19 mouse cellular contexts compared by ENCODE assay signal in the genomic region with DNA sequence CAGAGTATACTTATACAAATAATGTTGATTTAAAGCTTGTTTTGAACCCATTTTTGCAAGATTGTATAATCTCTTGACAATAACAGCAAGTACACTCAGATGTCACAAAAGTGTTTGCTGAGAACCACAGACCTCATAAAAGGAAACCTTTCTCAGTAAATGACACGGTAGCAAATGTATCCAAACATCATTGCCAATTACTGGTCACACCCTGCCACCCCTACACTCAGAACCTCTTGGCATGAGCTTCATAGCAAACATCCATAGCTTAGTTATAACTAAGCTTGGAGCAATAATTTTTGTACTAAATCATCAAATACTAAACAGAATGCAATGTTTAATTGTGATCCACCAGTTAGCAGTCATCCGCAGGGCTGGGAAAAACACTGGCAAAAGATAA.
A peak's percentile ranks its signal among the peaks of the same experiment; 100 is the strongest.
DNase-seq lines count a peak whose midpoint lies in the region; ATAC-seq lines count a peak whose summit lies in the region.
"Had no signal": no experiment of that assay in that cellular context is flagged by ENCODE, and none has a peak within 500 bp of the region (broad histone marks: within the 10 kb centered on the region; RNA-seq: fewer than 3 reads in every experiment).

No protein-coding gene starts in this region.

- H3K4me3 ChIP-seq in kidney, embryonic 16.5 days (ENCODE audit: low read length), result no peak overlapping the region
- H3K4me3 ChIP-seq: embryonic facial prominence, embryonic 10.5 days; embryonic facial prominence, embryonic 12.5 days; forebrain, embryonic 13.5 days; forebrain, embryonic 15.5 days had no signal

- no peak overlapping the region for H3K4me2 ChIP-seq in kidney, embryonic 16.5 days (replicated peaks; ENCODE audit: low read depth, low read length)
- H3K4me2 ChIP-seq: embryonic facial prominence, embryonic 12.5 days; forebrain, embryonic 13.5 days; forebrain, embryonic 15.5 days had no signal

- H3K9ac ChIP-seq in kidney, embryonic 16.5 days (replicated peaks; ENCODE audit: low read length), result no peak overlapping the region
- H3K9ac ChIP-seq: embryonic facial prominence, embryonic 12.5 days; forebrain, embryonic 13.5 days; forebrain, embryonic 15.5 days; forebrain, postnatal 0 days had no signal

- peak; percentile 17 for DNase-seq in CD4-positive helper T cell, adult 2 months (ENCODE audit: low read depth, low spot score)
- DNase-seq in CD8-positive naive resting alpha-beta T cell, adult 2 months (ENCODE audit: low read depth in 2 of 2, low spot score in 2 of 2), result peak; percentile 29 to 52
- DNase-seq in naive thymus-derived CD4-positive, alpha-beta T cell, adult 2 months (ENCODE audit: low read depth), result peak; percentile 33
- no peak for DNase-seq in left cerebral cortex, postnatal 14 days (ENCODE audit: low spot score in 2 of 2)
- DNase-seq: adrenal gland, adult 8-10 months; adrenal gland, postnatal 14 days; adrenal gland, postnatal 36 days; cerebellum, adult 11-12 months; cerebellum, adult 8-10 months; cerebellum, adult 9-11 months; cerebellum, postnatal 25 days; forebrain, postnatal 0 days had no signal

- no peak for ATAC-seq in kidney, embryonic 16.5 days (ENCODE audit: low FRiP score, low TSS enrichment)
- ATAC-seq: activated CD4-positive, CD25-positive, alpha-beta regulatory T cell, adult 4 months; CD4-positive, CD25-positive, alpha-beta regulatory T cell, adult 4 months; forebrain, embryonic 13.5 days; forebrain, embryonic 15.5 days; forebrain, postnatal 0 days had no signal

- no peaks in the 10 kb centered on the region for H3K36me3 ChIP-seq in kidney, embryonic 16.5 days (ENCODE audit: insufficient read depth, low read length)
- H3K36me3 ChIP-seq: embryonic facial prominence, embryonic 10.5 days; embryonic facial prominence, embryonic 12.5 days; forebrain, embryonic 15.5 days had no signal

- no peaks in the 10 kb centered on the region for H3K4me1 ChIP-seq in kidney, embryonic 16.5 days (ENCODE audit: insufficient read depth, low read length)
- H3K4me1 ChIP-seq: embryonic facial prominence, embryonic 10.5 days; embryonic facial prominence, embryonic 12.5 days; forebrain, embryonic 13.5 days had no signal

- intact Hi-C loops in left cerebral cortex, postnatal 14 days (cut with DNase I), result no loop called here

- H3K27ac ChIP-seq in kidney, embryonic 16.5 days (ENCODE audit: low read length), result no peak overlapping the region
- H3K27ac ChIP-seq: embryonic facial prominence, embryonic 10.5 days; embryonic facial prominence, embryonic 12.5 days; forebrain, embryonic 13.5 days; forebrain, embryonic 15.5 days had no signal

- H3K9me3 ChIP-seq in kidney, embryonic 16.5 days (ENCODE audit: low read length), result no peaks in the 10 kb centered on the region
- H3K9me3 ChIP-seq: embryonic facial prominence, embryonic 10.5 days; embryonic facial prominence, embryonic 12.5 days; forebrain, embryonic 13.5 days; forebrain, embryonic 15.5 days had no signal

- 81% methylated on average over 2 of the region's 2 CpGs for WGBS in kidney, embryonic 16.5 days

- H3K27me3 ChIP-seq in kidney, embryonic 16.5 days (ENCODE audit: insufficient read depth, low read length), result no peaks in the 10 kb centered on the region
- H3K27me3 ChIP-seq: embryonic facial prominence, embryonic 12.5 days; forebrain, embryonic 13.5 days; forebrain, embryonic 15.5 days had no signal

Comparison
In these comparisons a context has a peak if more than half of its experiments do, and no peak if none do; other contexts are left out.
1. DNase-seq: peak in CD4-positive helper T cell, adult 2 months (single experiment), CD8-positive naive resting alpha-beta T cell, adult 2 months (2 of 2) and naive thymus-derived CD4-positive, alpha-beta T cell, adult 2 months (single experiment); none in left cerebral cortex, postnatal 14 days (0 of 2).